Mouse (Mus musculus): ENCODE results near the gene Cdk6. TPM values are rescaled to one million over a fixed set of nuclear protein-coding genes. Genes with fewer than 3 reads are reported as not detected.
"Not testable (repeated sequence)": the region's sequence is repeated elsewhere in the genome, so short reads cannot be mapped to it uniquely, and the experiment has no call there.

Cdk6 gene
- polyA plus RNA-seq, 1 experiment = 9.7 TPM

- H3K27ac ChIP-seq (ENCODE audit: insufficient read depth, low read length) = peak overlapping the region; percentile 48
- no peaks in the 10 kb centered on the region; the same call in 1 of the 2 replicates for H3K4me1 ChIP-seq (ENCODE audit: control insufficient read depth, insufficient read depth, insufficient read length)
- DNase-seq (ENCODE audit: low read depth in 1 of 2, low spot score in 2 of 2) = peak; percentile 59 to 87
- H3K36me3 ChIP-seq (ENCODE audit: control insufficient read depth, insufficient read depth, low read length) = no peaks in the 10 kb centered on the region; the same call in 1 of the 2 replicates
- under 1% methylated on average over 56 of the region's 58 CpGs for WGBS
- H3K27me3 ChIP-seq (ENCODE audit: control insufficient read depth, insufficient read depth, low read length) = no peaks in the 10 kb centered on the region
- no peak for TF ChIP-seq POLR2A (IDR thresholded peaks at IDR 0.05; ENCODE audit: low read depth, low read length)
- peak; percentile 74 for TF ChIP-seq CTCF (IDR thresholded peaks at IDR 0.05; ENCODE audit: extremely low read depth, insufficient read depth, insufficient read length, insufficient replicate concordance)
- peak overlapping the region; percentile 68 for H3K4me3 ChIP-seq (ENCODE audit: extremely low read depth, insufficient read depth, insufficient read length)
These were observed 2.9 kb downstream of the Cdk6 start for GRCm38 (mm10) chr5:3344081-3344631.

GRCm38 (mm10) chr5:3345540-3345939 is 4.3 kb downstream of the Cdk6 start:
- WGBS = 51% methylated on average over 4 of the region's 4 CpGs
- not testable (repeated sequence) for H3K4me1 ChIP-seq (ENCODE audit: control insufficient read depth, insufficient read depth, insufficient read length); H3K36me3 ChIP-seq (ENCODE audit: control insufficient read depth, insufficient read depth, low read length); DNase-seq (ENCODE audit: low read depth in 1 of 2, low spot score in 2 of 2); H3K4me3 ChIP-seq (ENCODE audit: extremely low read depth, insufficient read depth, insufficient read length); H3K27ac ChIP-seq (ENCODE audit: insufficient read depth, low read length); H3K27me3 ChIP-seq (ENCODE audit: control insufficient read depth, insufficient read depth, low read length)

DNA sequence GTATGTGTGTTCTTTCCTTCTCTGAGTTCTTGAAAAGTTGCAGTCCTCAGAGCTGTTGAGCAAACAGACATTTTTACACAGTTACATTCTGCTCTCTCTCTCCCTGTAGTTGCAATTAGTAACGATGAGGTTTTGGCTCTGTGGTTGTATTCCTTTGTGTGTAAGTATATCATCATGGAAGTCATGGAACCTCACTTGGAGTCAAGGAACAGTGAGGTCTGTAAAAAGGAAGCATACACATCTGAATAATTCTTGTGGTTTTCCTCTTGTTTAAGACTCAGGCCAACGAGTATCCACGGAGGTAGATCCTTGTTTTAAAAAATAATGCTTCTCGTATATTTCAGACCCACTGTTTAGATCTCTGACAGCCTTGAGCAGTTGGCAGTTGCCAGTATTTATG is 8.1 kb downstream of the Cdk6 start:
- DNase-seq (ENCODE audit: low read depth in 1 of 2, low spot score in 2 of 2); H3K27ac ChIP-seq (ENCODE audit: insufficient read depth, low read length); H3K4me1 ChIP-seq (ENCODE audit: control insufficient read depth, insufficient read depth, insufficient read length); H3K27me3 ChIP-seq (ENCODE audit: control insufficient read depth, insufficient read depth, low read length); H3K4me3 ChIP-seq (ENCODE audit: extremely low read depth, insufficient read depth, insufficient read length); H3K36me3 ChIP-seq (ENCODE audit: control insufficient read depth, insufficient read depth, low read length): not testable (repeated sequence)
- 27% methylated on average over 4 of the region's 4 CpGs for WGBS

GRCm38 (mm10) chr5:3351836-3352235 is 10.6 kb downstream of the Cdk6 start:
- DNase-seq (ENCODE audit: low read depth in 1 of 2, low spot score in 2 of 2); H3K27ac ChIP-seq (ENCODE audit: insufficient read depth, low read length); H3K4me3 ChIP-seq (ENCODE audit: extremely low read depth, insufficient read depth, insufficient read length); H3K36me3 ChIP-seq (ENCODE audit: control insufficient read depth, insufficient read depth, low read length); H3K27me3 ChIP-seq (ENCODE audit: control insufficient read depth, insufficient read depth, low read length): not testable (repeated sequence)
- H3K4me1 ChIP-seq (ENCODE audit: control insufficient read depth, insufficient read depth, insufficient read length) = peaks cover 10% of the 10 kb centered on the region; the same call in 1 of the 2 replicates
- WGBS = 72% methylated on average over 4 of the region's 4 CpGs

- Histone ChIP-seq H3K27ac (ENCODE audit: insufficient read depth, low read length) (no peak overlapping the region), H3K4me3 (ENCODE audit: extremely low read depth, insufficient read depth, insufficient read length) (no peak overlapping the region), H3K27me3 (ENCODE audit: control insufficient read depth, insufficient read depth, low read length) (no peaks in the 10 kb centered on the region), H3K4me1 (ENCODE audit: control insufficient read depth, insufficient read depth, insufficient read length) (peaks cover 10% of the 10 kb centered on the region; the same call in 1 of the 2 replicates), H3K36me3 (ENCODE audit: control insufficient read depth, insufficient read depth, low read length) (no peaks in the 10 kb centered on the region)
- no peak for DNase-seq (ENCODE audit: low read depth in 1 of 2, low spot score in 2 of 2)
- TF ChIP-seq CTCF (IDR thresholded peaks at IDR 0.05; ENCODE audit: extremely low read depth, insufficient read depth, insufficient read length, insufficient replicate concordance) (no peak), POLR2A (IDR thresholded peaks at IDR 0.05; ENCODE audit: low read depth, low read length) (no peak)
- WGBS = 89% methylated on average over 3 of the region's 3 CpGs
These were observed 11.0 kb downstream of the Cdk6 start for GRCm38 (mm10) chr5:3352314-3352713.

DNA sequence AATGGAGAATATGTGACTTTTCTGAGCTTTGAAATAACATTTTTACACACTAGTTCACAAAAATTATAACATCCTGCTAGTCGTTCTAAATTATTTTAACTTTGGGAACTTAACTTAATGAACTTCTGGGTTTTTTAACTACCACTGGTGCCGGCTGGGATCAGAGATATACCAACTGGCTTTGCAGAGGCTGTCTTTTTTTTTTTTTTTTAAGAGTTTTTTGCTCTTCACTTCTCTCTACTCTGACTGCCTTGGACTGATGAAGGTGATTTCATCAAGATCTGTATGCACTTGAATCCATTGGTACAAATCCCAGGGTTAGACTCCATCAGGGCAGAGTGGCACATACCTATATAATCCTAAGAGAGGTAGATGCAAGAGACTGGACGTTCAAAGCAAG is 11.5 kb downstream of the Cdk6 start:
- Histone ChIP-seq H3K36me3 (ENCODE audit: control insufficient read depth, insufficient read depth, low read length) (no peaks in the 10 kb centered on the region), H3K4me1 (ENCODE audit: control insufficient read depth, insufficient read depth, insufficient read length) (peaks cover 10% of the 10 kb centered on the region; the same call in 1 of the 2 replicates), H3K27ac (ENCODE audit: insufficient read depth, low read length) (no peak overlapping the region), H3K4me3 (ENCODE audit: extremely low read depth, insufficient read depth, insufficient read length) (no peak overlapping the region), H3K27me3 (ENCODE audit: control insufficient read depth, insufficient read depth, low read length) (no peaks in the 10 kb centered on the region)
- DNase-seq (ENCODE audit: low read depth in 1 of 2, low spot score in 2 of 2) = no peak
- no peak for TF ChIP-seq CTCF (IDR thresholded peaks at IDR 0.05; ENCODE audit: extremely low read depth, insufficient read depth, insufficient read length, insufficient replicate concordance)
- TF ChIP-seq POLR2A (IDR thresholded peaks at IDR 0.05; ENCODE audit: low read depth, low read length) = no peak
- WGBS = 80% methylated on average over 3 of the region's 3 CpGs

- DNase-seq (ENCODE audit: low read depth in 1 of 2, low spot score in 2 of 2) = no peak
- H3K27me3 ChIP-seq (ENCODE audit: control insufficient read depth, insufficient read depth, low read length) = no peaks in the 10 kb centered on the region
- 50% methylated on average over 5 of the region's 5 CpGs for WGBS
- H3K36me3 ChIP-seq (ENCODE audit: control insufficient read depth, insufficient read depth, low read length) = no peaks in the 10 kb centered on the region
- H3K4me1 ChIP-seq (ENCODE audit: control insufficient read depth, insufficient read depth, insufficient read length) = peaks cover 13% of the 10 kb centered on the region; the same call in 1 of the 2 replicates
- H3K4me3 ChIP-seq (ENCODE audit: extremely low read depth, insufficient read depth, insufficient read length) = no peak overlapping the region
- TF ChIP-seq CTCF (IDR thresholded peaks at IDR 0.05; ENCODE audit: extremely low read depth, insufficient read depth, insufficient read length, insufficient replicate concordance) (no peak), POLR2A (IDR thresholded peaks at IDR 0.05; ENCODE audit: low read depth, low read length) (no peak)
- no peak overlapping the region for H3K27ac ChIP-seq (ENCODE audit: insufficient read depth, low read length)
These were observed 13.0 kb downstream of the Cdk6 start for GRCm38 (mm10) chr5:3354307-3354706.

Measured in spleen, adult 2 months (tissue).